Mouse (Mus musculus) adipocyte (in vitro differentiated cells): Measurements from ENCODE around the gene Card9.
A peak's percentile ranks its signal among the peaks of the same experiment; 100 is the strongest.

Source experiments
- DNase-seq: peaks from one replicate; pipeline ENCODE4 v3.0.0-alpha.2; 2016; ENCODE audit warnings: low spot score

Card9 gene

DNA sequence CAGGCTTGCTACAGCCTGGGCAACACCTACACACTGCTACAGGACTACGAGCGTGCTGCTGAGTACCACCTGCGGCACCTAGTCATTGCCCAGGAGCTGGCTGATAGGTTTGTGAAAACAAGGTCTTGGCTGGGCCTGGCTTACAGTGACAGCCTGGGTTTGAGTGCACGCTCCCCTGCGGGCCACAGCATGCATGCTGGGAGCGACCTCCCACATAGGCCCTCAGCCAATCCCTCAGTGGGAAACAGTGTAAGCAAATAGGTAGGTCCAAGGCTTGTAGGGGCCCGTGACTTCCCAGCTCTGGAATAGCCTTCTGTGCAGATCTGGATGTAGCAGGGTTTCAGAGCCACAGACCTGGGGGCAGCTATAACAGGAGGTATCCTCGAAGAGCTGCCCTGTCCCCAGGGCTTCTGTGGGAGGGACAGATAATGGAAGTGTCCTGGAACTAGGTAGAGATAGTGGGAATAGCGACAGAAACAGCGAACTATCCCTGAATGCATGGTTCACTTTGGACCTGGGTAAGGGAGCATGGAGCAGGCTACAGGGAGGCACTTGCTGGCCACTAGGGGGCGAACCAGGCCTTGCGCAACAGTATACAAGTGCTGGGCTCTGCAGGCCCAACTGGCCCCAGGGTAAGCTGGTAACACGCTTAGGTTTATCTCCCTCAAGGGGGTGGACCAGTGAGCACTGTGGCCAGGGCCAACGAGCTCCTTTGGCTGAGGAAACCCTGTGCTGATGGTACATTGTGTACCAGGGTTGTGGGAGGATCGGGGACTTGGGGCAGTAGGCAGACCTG lies 35.1 kb downstream of the Card9 start:
- DNase-seq, result peak; percentile 77

DNA sequence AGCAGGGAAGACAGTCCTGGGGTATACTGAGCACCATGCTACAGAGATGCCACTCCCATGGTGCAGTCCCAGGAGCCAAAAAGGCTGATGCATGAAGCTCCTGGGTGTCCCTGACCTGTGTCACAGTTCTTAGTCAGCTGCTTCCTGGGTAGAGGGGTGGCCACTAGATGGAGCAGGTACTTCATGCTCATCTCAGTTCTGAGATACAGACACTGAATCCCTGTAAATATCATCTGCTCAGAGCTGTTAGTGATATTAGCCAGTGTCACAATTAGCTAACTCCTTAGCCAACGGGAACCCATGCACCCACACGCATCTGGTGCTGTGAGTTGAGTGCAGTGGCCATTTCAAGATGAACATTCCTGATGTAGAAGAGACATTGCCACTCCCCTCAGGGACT lies 35.8 kb downstream of the Card9 start:
- DNase-seq, result peak; percentile 56

DNA sequence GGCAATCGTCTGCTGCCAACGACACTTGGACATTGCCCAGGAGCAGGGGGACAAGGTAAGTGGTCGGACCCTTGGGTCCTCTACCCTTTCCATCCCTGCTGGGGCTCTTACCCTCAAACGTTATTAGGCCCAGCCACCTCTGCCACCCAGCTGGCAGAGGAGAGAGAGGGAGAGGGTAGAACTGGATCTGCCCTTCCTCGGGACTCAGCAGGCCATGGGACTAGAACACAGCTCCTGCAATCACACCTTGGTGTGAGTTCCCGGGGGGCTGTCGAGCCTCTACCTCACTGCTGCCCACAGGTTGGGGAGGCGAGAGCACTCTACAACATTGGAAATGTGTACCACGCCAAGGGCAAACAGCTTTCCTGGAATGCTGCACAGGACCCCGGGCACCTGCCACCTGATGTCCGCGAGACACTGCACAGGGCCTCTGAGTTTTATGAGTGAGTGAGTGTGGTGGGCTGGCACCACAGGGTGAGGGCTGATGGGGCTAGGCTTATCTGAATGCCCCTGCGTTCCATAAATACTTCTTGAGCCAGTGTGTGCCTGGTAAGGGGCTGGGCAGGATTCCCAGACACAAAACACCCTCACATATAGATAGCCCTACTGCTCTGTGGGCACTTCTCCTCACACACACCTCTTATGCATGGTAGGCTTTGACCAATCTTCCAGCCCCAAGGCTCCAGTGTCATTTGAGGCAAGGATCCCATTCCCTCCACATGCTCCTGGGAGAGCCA lies 37.0 kb downstream of the Card9 start:
- DNase-seq, result no peak

DNA sequence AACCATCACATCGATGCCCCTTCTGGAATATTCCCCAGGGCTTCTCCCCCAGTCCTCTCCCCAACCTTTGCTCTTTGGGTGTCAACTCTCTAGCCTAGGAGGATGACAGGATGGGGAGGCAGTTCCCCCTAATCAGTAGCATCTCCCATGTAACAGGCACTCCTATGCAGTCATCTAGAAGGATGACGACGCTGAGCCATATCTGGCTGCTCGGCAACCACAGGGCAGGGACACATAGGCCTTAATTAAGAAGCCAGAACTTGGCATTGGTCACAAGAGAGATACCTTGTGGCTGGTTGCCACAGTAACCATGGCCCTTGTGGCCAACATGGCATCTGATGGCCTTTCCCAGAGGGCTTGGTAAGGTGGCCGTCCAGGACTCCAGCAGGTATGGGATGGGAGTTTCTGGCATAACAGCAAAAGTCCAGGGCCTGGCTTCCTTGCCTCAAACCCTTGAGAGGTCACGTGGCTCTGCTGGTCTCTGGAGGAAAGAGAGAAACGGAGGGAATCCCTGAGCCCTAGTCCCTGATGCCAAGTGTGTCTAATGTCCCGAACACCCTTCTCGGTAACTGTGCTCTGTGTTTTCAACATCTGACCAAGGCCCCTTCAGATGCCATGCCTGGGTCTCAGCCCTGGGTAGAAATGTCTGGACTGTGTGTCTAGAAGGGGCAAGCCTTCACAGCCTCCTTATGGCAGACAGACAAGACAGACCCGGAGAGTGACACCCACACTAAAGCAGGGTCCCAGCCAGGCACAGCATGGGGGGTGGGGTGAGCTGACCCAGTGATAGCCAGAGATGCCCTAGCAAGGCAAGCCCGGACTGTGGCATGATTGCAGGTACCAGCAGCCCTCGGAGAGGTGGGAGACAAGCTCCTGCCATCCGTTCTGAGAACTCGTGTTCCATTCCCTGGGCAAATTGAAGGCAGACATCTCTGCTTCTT lies 40.2 kb downstream of the Card9 start:
- no peak for DNase-seq

DNA sequence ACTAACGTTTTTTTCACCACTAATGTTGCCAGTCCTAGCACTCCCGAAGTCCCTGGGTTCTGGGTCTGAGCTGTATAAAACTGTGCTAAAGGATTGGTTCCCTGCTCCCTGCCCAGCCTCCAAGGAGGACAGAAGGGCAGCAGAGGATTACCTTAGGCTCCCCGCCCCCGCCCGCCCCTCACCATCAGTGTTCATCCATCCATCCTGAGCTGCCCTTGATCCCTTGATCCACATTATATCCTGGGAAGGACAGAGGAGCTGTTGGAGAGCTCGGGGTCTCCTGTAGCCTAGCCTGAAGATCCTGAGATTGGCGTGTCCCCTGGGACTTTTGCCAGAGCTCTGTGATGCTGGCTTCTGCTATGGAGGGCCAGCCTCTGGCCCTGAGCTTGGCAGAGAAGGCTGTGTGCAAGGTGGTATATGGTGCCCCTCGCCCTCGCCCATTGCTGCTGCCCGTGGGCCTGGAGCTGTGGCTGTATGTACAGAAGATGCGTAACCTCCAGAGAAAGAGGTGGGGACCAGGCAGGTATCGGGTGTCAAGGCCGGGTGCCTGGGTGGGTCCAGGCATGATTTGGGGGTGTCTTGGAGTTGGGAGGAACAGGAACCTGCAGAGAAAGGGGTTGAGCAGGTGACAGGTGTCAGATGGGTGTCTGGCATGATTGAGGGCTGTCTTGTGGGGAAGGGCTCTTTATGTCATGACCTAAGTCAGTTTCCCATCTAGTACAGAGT lies 41.0 kb downstream of the Card9 start:
- DNase-seq, result no peak

DNA sequence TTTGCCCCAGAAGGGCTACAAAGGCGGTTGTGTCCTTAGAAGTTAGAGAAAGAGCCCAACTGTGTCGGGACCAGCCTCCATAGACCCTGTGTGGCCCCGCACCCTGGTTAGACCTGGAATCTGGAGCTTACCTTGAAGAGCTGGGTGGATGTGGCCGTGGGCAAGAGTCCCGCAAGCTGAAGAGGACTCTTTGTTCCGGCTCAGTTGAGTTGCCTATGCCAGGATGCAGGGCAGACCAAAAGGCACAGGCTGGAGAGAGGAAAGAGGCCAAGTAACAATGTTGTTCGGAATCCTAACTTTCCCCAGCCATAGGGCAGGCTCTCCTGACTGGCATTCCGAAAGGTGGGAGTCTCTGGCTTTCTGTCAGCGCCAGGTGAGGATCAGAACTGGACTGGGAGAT lies 41.6 kb downstream of the Card9 start:
- DNase-seq, result no peak

DNA sequence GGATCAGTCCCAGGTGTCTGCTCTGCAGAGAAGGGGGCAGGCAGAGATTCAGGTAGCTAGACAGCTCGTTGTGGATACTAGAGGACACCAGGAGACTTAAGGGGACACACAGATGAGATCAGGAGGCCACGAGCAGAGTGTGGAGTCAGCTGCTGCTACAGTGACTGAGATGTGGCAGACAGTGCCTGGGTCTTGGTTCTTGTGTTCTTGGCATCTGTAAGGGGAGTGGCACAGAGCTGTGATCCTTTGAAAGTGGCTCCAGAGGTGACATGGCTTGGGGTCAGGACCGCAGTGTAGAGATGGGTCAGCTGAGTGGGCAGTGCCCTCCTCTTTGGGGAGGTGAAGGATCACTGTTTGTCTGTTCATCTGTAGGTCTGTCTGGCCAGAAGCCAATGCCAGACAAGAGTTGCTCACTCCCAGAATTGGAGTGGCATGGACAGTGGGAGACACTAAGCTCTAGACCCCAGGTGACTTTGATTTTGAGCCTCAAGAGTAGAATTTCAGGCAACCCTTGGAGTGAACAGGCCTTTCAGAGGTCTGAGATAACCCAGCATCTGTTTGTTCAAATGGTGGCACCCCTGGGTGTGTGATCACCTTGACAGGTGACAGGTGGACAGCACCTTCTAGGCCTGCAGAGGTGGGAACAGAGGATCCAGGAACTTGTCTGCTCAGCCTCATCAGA lies 42.6 kb downstream of the Card9 start:
- DNase-seq, result no peak

DNA sequence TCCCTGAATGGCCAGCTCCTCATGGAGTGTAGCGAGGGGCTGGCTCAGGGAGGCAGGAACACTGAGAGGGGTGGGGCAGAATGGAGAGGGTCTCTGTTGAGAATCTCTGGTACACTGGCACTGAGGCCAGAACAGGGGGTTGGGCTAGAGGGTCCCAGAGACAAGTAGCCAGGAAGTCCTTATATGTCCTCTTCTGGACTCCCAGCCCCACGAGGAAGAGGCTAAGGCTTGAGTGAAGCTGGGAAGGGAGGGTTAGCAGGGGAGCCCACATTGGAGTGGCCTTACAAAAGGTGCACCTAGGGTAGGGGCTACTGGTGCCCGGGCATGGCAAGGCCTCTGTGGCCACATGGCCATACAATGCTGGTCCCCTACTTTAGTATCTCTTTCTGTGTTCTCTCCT lies 43.3 kb downstream of the Card9 start:
- no peak for DNase-seq

DNA sequence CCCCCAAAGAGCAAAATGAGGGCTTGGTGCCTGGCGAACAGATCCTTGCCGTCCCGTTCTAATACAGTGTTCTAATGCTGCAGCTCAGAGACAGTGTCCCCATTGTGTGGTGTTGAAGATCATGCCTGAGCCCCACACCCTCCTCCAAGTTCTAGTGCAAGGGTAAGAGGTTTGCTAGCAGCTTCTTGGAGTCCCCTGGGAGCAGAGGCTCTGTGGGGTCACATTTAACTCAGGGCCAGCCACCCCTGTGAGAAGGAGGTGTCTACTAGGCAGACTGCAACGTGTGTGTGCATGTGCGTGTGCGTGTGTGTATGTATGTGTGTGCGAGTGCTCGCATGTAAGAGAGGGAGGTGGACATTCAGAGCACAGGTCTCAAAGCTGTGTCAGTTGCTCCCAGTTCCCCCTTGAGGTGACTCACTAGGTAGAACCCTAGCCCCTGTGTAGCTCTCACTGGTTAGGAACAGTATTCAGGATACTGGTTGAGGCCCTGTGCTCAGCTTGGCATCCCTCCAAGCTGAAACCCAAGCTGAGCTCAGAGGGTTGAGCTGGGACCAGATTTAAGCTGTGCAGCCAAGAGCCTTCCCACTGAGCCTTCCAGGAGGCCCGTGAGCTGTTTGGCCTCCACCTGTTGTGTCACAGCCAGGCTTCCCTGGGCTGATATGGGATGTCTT lies 44.0 kb downstream of the Card9 start:
- DNase-seq, result peak; percentile 81

DNA sequence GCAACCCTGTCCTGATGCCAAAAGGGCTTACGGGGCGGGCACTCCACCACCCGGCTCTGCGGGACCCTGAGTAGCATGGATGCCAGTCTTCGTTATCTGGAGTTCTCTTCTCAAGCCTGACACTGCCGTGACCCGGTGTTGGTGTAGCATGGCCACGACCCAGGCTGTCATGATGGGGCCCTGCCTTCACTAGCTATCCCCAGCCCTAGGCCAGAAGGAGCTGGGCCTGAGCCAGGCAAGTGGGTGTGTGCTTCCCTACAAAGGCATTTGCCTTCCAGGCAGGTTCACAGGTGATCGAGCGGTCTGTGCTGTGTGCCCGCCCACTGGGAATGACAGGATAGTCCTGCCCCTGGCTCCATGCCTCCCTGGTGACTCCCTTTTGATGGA lies 44.8 kb downstream of the Card9 start:
- peak; percentile 47 for DNase-seq

DNA sequence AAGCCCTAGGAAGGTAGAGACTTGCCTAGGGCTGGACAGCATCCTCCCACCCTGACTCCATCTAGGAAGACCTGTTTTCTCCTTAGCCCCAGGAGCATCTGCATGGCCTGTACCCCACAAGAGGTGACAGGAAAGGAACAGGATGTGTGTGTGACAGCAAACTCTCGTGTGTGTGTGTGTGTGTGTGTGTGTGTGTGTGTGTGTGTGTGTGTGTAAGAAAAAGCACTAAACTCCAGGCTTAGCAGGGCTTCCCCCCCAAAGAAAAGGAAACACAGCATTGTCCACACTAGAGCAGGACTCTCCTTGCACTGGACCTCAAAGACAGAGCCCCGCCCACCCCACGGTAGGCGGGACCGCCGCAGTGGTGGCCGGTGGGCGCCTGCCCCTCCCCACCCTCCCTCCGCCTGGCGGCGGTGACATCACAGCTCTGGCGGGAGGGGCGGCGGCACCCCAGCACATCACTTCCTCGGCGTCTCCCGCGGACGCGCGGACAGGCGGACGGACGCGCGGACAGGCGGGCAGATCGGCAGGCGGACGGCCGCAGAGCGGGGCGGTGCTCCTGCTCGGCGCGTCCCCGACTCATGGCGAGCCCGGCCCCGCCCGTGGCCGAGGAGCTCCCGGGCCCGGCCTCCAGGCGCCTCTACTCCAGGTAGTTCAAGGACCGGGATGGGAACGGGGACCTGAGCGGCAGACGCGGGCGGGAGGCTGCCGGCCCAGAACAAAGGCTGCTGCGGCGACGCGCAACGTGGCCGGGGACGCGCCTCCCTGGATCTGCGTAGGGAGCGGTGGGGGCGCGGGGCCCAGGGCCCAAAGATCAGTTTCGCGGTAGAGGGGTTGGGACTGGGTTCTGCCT lies 45.4 kb downstream of the Card9 start, which contains the start of gene Gpsm1:
TSS of gene Gpsm1 (plus strand) at position 444 of the 853 bp plus-strand sequence.
- peak; percentile 58 for DNase-seq

DNA sequence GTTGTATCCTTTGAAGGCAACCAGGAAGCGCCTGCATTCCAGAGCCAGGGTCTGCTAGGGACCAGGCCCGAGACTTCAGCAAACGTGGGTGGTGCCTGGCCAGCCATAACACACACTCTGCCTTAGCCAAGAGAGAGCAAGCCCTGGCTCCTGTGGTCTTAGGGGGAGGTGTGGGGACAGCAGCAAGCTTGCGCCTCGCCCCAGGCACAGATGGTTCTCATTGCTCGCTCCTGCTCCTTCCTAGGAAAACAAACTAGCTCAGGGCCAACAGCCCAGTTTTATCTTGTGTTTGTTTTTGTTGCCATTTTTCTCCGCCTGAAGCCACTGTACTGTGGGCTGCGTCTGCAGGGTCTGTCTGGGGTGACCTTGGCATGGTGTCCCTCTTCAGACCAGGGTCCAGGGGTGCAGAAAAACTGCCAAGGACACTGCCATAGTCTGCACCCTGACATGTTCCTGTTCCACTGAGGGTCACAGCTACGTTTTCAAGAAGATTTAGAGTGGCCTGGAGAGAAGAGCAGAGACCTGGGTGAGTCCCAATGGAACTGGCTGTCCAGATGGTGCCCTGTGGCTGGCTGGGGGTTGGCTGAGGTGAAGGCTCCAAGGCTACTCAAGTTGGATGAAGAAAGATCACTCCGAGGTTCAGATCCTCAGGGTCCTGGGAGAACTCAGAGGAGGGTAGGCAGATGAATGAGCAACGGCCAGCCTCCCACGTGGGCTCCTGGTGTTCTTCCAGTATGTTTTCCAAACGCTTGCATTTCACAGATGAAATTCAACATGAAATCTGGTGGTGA lies 46.2 kb downstream of the Card9 start:
- peak; percentile 72 for DNase-seq

DNA sequence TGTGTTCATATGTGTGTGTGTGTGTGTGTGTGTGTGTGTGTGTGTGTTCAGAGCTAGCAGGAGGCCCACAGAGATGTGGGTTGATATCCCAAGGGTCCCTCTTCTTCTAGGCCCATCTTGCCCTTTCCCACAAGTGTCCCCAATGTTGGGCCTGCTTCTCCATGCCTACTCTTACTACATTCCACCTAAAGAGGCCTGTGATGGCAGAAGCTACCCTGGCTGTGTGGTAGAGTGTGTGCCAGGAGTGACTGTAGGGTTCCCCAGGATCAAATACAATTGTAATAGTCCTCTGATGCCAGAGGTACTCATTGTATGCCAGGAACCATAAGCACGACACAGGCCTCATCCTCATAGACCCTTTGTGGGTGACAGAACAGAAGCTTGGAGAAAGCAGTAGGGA lies 47.3 kb downstream of the Card9 start:
- no peak for DNase-seq

DNA sequence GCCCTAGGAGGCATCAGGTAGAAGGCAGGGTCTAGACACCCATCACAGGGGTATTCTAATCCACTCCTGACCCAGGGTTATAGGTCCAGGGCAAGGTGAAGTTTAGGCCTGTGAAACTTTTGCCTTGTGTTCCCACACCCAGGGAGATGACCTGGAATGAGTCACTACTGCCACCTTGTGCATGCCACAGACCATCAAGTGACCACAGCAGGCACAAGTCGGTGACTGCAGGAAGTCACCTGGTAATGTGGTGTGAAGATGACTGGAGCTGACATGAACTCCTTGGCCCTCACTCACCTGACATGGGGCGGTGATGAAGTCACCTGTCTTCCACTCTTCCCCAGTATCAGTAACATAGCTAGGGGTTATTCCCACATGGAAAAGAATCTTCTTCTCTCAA lies 47.9 kb downstream of the Card9 start:
- DNase-seq, result peak; percentile 23

DNA sequence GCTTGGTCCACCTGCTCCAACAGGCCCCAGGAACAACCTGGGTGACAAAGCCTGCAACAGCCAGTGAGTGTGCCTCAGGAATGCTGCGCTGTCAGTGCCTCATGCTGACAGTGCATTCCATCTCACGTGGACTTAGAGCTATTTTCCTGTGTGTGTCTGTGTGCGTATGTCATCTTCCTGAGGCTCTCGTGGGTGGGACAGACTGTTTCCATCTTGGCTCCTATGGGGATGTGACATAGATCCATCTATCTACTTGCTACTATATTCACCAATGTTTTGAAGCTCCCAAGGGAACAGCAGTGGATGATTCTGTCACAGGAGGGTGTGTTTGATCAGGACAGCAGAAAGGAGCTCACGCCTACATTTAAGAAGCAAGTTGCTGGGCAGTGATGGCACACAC lies 48.8 kb downstream of the Card9 start:
- DNase-seq, result no peak

DNA sequence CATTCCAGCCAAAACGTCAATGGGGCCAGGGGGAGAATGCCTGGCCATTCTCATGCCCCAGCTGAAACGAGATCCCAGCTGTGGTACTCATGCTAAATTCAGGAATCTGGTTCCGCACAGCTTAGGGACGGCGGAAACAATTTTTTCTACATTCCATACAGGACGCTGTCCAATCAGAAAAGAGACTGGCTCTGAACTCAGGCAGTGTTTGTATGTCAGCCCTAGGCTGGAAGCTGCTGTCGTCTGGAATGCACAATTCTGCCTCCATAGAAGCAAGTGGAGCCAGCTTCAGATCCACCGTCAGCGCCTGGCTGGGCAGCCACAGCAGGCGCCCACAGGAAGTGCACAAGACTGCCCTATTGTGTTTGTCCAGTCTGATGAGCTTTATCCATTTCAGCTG lies 51.0 kb downstream of the Card9 start:
- DNase-seq, result no peak

DNA sequence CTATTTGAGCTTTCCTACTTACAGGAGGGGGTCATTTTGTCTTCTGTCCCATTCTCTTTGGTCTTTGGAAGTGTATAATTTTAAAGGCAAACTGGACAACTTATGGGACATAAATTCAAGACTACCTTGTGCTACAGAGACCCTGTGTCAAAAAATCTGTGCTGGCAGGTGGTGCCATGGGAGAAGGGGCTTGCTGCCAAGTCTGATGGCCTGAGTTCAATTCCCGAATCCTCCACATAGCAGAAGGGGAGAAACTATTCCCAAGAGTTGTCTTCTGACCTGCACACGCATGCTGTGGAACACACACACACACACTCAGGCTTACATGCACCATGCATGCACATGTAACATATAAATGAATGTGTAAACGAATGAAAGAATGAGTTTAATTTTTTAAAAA lies 54.0 kb downstream of the Card9 start:
- DNase-seq, result no peak

DNA sequence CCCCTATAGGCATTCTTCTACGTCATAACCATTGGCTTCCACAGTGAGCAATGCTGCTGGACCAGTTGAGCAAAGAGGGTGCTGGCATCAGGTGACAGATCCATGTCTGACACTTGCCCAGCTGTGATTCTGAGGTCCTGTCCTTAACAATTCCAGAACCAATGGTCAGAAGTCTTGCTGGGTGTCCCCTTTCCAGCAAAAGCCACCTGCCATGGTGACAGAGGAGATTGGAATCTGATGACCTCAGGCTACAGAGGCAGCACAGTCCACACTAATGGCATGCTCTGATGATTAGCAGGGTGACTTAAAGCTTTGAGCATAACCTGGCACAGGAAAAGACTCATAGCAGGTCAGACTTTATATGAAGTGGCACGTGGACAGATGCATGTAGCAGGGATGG lies 55.2 kb downstream of the Card9 start:
- DNase-seq, result no peak

DNA sequence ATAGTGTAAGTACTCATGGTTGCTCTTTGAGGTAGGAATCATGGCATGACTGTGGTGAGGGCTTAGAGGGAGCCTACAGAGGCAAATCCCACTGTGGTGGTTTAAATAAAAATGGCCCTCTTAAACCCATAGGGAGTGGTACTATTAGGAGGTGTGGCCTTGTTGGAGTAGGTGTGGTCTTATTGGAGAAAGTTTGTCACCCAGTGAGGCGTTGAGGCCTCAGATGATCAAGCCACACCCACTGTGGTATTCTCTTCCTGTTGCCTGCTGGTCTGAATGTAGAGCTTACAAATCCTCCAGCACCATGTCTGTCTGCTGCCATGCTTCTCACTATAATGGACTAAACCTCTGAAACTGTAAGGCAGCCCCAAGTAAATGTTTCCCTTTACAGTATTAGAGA lies 56.0 kb downstream of the Card9 start:
- no peak for DNase-seq
